19 mouse cellular contexts compared by ENCODE assay signal in the genomic region with DNA sequence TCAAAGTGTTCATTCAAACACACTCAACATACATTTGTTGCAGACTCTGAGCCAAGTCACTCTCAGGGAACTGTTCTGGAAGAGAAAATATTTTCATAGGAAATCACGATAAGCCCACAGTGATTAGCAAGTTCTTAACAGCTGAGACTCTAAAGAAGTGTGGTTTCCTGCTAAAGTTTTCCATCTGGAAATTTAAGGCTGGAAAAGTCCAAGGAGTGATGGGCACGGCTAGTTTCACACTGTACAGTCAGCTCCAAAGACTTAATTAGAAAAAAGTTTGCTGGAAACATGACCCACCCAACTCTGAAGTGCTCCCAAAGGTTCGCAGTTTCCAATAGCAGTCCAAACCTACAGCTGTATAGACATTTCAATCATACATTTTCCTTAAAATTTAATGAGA.
"Had no signal": no experiment of that assay in that cellular context is flagged by ENCODE, and none has a peak within 500 bp of the region (broad histone marks: within the 10 kb centered on the region; RNA-seq: fewer than 3 reads in every experiment).

No protein-coding gene starts in this region.

- H3K4me1 ChIP-seq: kidney, embryonic 15.5 days; midbrain, embryonic 13.5 days; neural tube, embryonic 13.5 days; stomach, embryonic 15.5 days had no signal

- H3K4me3 ChIP-seq: kidney, embryonic 15.5 days; midbrain, embryonic 13.5 days; myocyte; neural tube, embryonic 13.5 days; stomach, embryonic 15.5 days had no signal

- H3K9me3 ChIP-seq: kidney, embryonic 15.5 days; midbrain, embryonic 13.5 days; neural tube, embryonic 13.5 days; stomach, embryonic 15.5 days had no signal

- H3K4me2 ChIP-seq: kidney, embryonic 15.5 days; liver, embryonic 11.5 days; lung, embryonic 14.5 days; midbrain, embryonic 13.5 days; neural tube, embryonic 13.5 days; stomach, embryonic 15.5 days had no signal

- DNase-seq: kidney, adult 2 months; kidney, postnatal 14 days; kidney, postnatal 4 days; liver, postnatal 0 days; lung, embryonic 14.5 days; retina, postnatal 1 day; right cerebral cortex, postnatal 25 days; spleen, adult 18-20 months; thymus, postnatal 25 days had no signal

- H3K27ac ChIP-seq: kidney, embryonic 15.5 days; liver, embryonic 14.5 days; macrophage; midbrain, embryonic 13.5 days; neural tube, embryonic 13.5 days; stomach, embryonic 15.5 days had no signal

- H3K27me3 ChIP-seq: kidney, embryonic 15.5 days; midbrain, embryonic 13.5 days; neural tube, embryonic 13.5 days; stomach, embryonic 15.5 days had no signal

- H3K36me3 ChIP-seq: kidney, embryonic 15.5 days; midbrain, embryonic 13.5 days; neural tube, embryonic 13.5 days; stomach, embryonic 15.5 days had no signal

- ATAC-seq: liver, postnatal 0 days; lung, postnatal 0 days; midbrain, embryonic 13.5 days; midbrain, embryonic 16.5 days had no signal

- H3K9ac ChIP-seq: kidney, embryonic 15.5 days; liver, embryonic 14.5 days; liver, postnatal 0 days; lung, embryonic 14.5 days; midbrain, embryonic 13.5 days; neural tube, embryonic 13.5 days; stomach, embryonic 15.5 days had no signal
